Mouse (Mus musculus) right cerebral cortex, postnatal 25 days (tissue): ENCODE results near the gene Cysltr2.

ENCODE experiments used
- DNase-seq: peaks from one replicate; pipeline ENCODE4 v3.0.0; 2022

Gene Cysltr2

GRCm38 (mm10) chr14:72983456-72983855 lies 65.5 kb downstream of the Cysltr2 start:
- peak; percentile 75 for DNase-seq

GRCm38 (mm10) chr14:72982981-72983436 lies 65.9 kb downstream of the Cysltr2 start:
- peak; percentile 22 for DNase-seq

- DNase-seq, result no peak
Measured at GRCm38 (mm10) chr14:72980761-72981160, 68.2 kb downstream of the Cysltr2 start.

- no peak for DNase-seq
Measured at GRCm38 (mm10) chr14:72980106-72980505, 68.8 kb downstream of the Cysltr2 start.

GRCm38 (mm10) chr14:72976111-72976510 lies 72.8 kb downstream of the Cysltr2 start:
- no peak for DNase-seq
